Mouse (Mus musculus) urinary bladder, postnatal 36 days (tissue): Measurements from ENCODE around the gene Pkd1l2.

Experiments
- DNase-seq, 2 experiments: peaks; one replicate each; pipeline ENCODE4 v3.0.0; 2022; ENCODE audit warnings: low spot score in 2 of 2, mixed read lengths in 1 of 2

Pkd1l2 gene

DNA sequence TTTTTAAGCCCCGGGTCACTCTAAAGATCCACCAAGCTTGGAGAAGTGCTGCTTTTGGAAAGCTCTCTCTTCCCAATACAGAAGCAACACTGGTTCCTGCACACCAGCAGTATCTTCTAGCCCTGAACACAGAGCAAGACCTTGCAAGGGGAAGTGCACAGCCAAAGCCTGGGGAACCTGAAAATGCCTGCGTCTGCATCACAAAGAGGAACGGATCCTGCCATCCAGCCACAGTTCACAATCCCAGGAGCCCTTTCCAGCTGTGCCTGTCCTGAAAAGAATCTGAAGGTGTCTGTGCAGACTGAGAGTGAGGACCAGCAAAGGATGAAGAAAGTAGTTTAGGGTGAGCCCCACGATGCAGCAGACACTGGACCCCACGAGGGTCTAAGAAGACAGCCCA, 107.2 kb downstream of the Pkd1l2 start:
- no peak for DNase-seq

DNA sequence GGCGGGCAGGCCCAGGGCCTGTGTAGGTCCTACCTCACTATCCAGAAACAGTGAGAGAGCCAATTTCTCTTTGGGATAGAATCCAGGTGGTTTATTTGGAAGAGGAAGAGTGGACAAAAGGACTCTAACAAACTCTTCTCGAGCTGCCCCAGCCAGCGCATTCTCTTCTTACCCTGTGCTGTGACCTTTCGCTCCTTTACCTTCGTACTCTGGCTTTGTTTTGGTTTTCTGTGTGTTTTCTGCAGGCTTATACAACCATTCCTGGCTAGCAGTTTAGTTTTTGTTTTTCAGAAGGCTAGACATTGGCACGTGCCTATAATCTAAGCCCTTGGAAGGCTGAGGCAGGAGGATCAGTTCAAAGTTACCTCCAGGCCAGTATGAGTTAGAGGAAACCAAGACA, 112.7 kb downstream of the Pkd1l2 start:
- DNase-seq: no peak

DNA sequence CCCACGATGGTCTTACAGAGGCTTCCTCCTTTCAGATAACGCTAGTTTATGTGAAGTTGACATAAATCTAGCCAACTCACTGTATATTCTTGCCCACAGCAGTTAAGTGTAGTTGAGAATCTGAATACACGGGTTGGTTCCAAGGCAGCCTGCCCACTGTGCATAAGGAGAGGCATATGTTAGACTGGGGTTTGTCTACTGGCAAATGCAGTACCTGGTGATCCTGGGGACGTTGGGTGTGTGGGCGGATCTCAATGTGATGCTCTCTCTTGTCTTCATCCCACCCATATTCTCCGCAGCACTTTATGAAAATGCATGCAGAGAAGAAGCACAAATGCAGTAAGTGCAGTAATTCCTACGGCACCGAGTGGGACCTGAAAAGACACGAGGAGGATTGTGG, 127.8 kb downstream of the Pkd1l2 start:
- no peak for DNase-seq

- no peak for DNase-seq
Observed at GRCm38 (mm10) chr8:116952428-116952827, 129.8 kb downstream of the Pkd1l2 start.

DNA sequence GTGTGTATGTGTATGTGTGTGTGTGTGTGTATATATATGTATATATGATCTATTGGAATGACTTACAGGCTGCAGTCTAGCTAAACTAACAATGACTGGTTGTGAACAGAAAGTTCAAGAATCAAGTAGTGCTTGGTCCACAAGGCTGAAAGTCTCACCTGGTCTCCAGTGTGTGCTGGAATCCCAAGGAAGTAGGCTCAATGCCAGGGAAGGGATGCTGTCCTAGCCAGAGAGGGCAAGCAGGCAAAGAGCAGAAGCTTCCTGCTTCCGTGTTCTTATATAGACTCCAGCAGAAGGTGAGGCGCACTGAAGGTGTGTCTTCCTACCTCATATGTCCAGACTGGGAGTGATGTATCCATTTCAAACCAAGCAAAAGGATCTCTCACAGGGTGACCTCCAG, 130.5 kb downstream of the Pkd1l2 start:
- DNase-seq: no peak

GRCm38 (mm10) chr8:116951369-116951768, 130.9 kb downstream of the Pkd1l2 start:
- DNase-seq: no peak

DNA sequence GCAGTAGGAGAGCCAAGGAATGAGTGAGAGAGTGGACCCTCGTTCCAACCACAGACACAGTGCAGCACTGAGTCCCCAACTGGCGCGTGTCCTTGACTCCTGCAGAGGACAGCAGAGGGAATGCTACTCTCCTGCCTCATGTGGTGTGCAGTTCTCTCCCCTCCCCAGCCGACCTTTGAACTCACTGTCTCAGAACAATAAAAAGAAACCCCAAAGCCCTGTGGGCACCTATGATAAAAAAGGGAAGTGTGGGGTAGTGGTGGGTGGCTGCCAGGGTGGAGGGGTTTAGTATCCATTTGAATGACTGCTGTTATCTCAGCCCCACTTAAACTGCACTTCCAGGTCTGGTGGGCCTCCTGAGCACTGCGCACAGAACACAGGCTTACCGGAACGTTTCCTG, 134.7 kb downstream of the Pkd1l2 start:
- no peak for DNase-seq

DNA sequence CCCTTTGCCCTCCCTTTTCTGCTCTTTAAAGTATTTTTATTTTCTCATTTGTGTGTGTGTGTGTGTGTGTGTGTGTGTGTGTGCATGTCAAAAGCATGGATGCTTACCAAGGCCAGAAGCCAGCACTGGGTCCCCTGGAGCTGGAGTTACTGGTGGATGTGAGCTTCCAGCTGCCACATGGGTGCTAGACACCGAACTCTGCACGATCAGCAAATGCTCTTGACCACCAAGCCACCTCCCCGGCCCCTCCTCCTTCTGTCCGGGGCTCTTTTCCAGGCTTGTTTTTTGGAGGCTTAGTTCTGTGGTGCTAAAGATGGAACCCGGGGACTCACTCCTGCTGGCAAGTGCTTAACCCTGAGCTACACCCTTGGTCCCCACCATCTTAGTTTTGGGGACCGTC, 135.4 kb downstream of the Pkd1l2 start:
- DNase-seq: no peak

DNA sequence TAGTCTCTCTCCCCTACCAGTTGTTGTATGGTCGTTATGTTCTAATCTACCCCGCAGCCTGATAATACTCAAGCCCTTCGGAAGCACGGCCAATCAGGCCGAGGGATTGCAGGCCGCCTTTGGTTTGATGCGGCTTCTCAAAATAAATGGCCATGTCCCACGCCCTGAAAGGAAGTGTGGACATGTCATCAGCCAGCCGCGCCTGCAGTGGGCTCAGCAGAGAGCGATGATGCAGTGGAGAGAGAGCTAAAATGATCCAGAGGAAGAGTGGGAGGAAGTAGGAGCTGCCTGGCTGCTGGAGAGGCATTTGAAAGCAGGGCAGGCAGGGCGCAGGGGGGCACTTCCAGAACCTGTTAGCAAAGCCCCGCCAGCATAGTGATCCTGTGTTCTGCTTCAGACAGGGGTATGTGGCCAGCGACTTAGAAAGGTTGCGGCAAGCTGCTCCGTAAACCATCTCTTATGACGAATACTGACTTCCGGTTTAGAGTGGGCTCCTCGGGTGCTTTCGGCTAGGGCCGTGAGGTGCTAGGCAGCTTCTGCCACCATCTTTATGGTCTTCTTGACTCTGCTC, 135.9 kb downstream of the Pkd1l2 start:
- DNase-seq: no peak
